Mouse (Mus musculus): Measurements from ENCODE around the gene Slc39a5.

DNA sequence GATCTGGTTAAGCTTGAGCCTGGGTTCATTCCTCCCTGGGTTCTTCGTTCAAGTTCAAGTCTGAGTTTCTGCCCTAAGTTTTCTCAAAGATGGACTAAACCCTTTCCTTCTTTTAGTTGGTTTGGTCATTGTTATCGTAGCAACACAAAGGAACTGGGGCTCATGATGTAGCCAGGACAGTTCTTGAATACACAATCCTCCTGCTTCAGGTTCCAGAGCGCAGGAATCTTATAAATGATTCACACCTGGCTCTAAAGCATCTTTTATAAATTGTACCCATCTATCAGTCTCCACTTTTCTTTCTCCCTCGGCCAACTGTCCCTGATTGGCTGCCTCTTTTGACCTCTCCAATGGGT, 25.0 kb downstream of the Slc39a5 start:
- TF ChIP-seq CTCF (IDR thresholded peaks at IDR 0.05; ENCODE audit: borderline replicate concordance, extremely low read depth, insufficient read depth, insufficient read length) (no peak), POLR2A (IDR thresholded peaks at IDR 0.05; ENCODE audit: borderline replicate concordance, extremely low read depth, insufficient read depth, insufficient read length, poor library complexity, severe bottlenecking) (no peak)

All from brain, embryonic 14.5 days (tissue).